Mouse (Mus musculus) neural tube, embryonic 12.5 days (tissue): ENCODE measurements around the gene Sik1. TPM values are rescaled to one million over a fixed set of nuclear protein-coding genes. Genes with fewer than 3 reads are reported as not detected.

Experiments
- ATAC-seq: fragments of 200-750 bp; cut with Nextera tagmentation; 2 replicates; pipeline ENCODE4 v1.8.0; 2017; ENCODE audit warnings: low read depth, mild to moderate bottlenecking, moderate TSS enrichment, moderate library complexity; ENCODE audit not compliant: low FRiP score
- H3K27ac ChIP-seq: fragments of 300-500 bp; sonication (generic); 2 replicates; pipeline ENCODE4 v1.5.1; 2016
- H3K27me3 ChIP-seq: fragments of 300-500 bp; sonication (generic); replicated peaks from 2 replicates; pipeline ENCODE4 v1.6.1; 2016; ENCODE audit warnings: mild to moderate bottlenecking
- H3K36me3 ChIP-seq: fragments of 300-500 bp; sonication (generic); 2 replicates; pipeline ENCODE4 v1.6.1; 2016; ENCODE audit warnings: mild to moderate bottlenecking
- H3K4me1 ChIP-seq: fragments of 300-500 bp; sonication (generic); 2 replicates; pipeline ENCODE4 v1.6.1; 2016
- H3K4me2 ChIP-seq: fragments of 300-500 bp; sonication (generic); replicated peaks from 2 replicates; pipeline ENCODE4 v1.6.1; 2016; ENCODE audit warnings: mild to moderate bottlenecking
- H3K4me3 ChIP-seq: fragments of 300-500 bp; sonication (generic); 2 replicates; pipeline ENCODE4 v1.5.1; 2016
- H3K9ac ChIP-seq: fragments of 300-500 bp; sonication (generic); 2 replicates; pipeline ENCODE4 v1.6.1; 2016; ENCODE audit warnings: mild to moderate bottlenecking
- H3K9me3 ChIP-seq: fragments of 300-500 bp; sonication (generic); 2 replicates; pipeline ENCODE4 v1.6.1; 2016; ENCODE audit warnings: mild to moderate bottlenecking
- WGBS: fragments of 180-500 bp; shearing (Covaris S2); methylation state at CpG from one replicate; pipeline ENCODE4 v1.1.7; 2016; 5-methylcytosine and 5-hydroxymethylcytosine counted together
- polyA plus RNA-seq: library from polyadenylated mRNA; unstranded; fragments of >200 nt; fragmentation: Nextera tagmentation; extraction: Ambion mirVana; gene quantifications from 2 replicates; pipeline ENCODE4 v1.2.1, GENCODE M21; 2016

The Sik1 gene
- polyA plus RNA-seq, 1 experiment from 2014 or later = 21.6 TPM

DNA sequence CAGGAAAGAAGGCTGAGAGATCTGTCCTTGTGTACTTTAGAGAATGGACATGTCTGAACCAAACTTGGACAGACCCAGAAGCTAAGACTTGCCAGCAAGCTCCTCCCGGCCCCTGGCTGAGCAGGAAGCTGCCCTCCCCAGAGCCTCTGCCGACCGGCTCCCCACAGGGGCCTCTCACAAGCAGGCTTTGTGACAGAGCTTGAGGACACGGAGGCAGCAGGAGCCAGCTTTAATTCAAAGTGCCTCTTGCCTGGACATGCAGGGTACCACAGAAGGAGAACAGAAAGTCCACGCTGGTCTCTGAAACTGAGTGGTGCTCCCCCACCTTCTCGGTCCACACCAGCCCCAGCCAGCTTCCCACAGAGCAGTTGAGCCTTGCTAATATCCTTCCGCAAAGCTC lies 21.9 kb downstream of the Sik1 start:
- ATAC-seq = no peak
- no peak overlapping the region for H3K27ac ChIP-seq
- no peaks in the 10 kb centered on the region for H3K27me3 ChIP-seq
- WGBS = 40% methylated on average over 7 of the region's 7 CpGs
- H3K4me1 ChIP-seq = peaks cover 8% of the 10 kb centered on the region; the same call in 1 of the 2 replicates
- H3K4me2 ChIP-seq = 0 out of 2 replicates have a peak overlapping the region, but pooled peaks have one; percentile 5
- H3K9me3 ChIP-seq = no peaks in the 10 kb centered on the region
- H3K9ac ChIP-seq = no peak overlapping the region
- H3K4me3 ChIP-seq = no peak overlapping the region
- H3K36me3 ChIP-seq = no peaks in the 10 kb centered on the region

DNA sequence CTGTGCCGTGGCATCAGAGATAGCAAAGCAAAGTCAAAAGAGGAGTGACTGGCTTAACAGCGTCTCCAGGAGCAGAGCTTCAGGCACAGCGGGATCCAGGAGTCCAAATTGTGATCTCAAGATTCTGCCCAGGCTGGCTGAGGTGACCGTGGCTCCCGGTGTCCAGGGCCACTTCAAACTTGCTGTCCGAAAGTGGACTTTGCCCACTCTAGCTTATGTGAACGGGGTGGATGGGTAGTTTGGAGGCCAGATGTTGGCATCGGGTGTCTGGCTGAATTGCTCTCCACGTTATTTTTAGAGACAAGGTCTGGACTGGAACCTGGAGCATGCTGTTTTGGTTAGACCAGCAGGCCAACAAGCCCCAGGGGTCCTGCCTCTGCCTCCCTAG lies 23.0 kb downstream of the Sik1 start:
- Histone ChIP-seq H3K4me3 (no peak overlapping the region), H3K4me2 (no peak overlapping the region), H3K36me3 (no peaks in the 10 kb centered on the region), H3K9me3 (no peaks in the 10 kb centered on the region), H3K4me1 (peaks cover 8% of the 10 kb centered on the region; the same call in 1 of the 2 replicates), H3K9ac (no peak overlapping the region), H3K27me3 (no peaks in the 10 kb centered on the region), H3K27ac (no peak overlapping the region)
- ATAC-seq = no peak
- WGBS = 91% methylated on average over 9 of the region's 9 CpGs

DNA sequence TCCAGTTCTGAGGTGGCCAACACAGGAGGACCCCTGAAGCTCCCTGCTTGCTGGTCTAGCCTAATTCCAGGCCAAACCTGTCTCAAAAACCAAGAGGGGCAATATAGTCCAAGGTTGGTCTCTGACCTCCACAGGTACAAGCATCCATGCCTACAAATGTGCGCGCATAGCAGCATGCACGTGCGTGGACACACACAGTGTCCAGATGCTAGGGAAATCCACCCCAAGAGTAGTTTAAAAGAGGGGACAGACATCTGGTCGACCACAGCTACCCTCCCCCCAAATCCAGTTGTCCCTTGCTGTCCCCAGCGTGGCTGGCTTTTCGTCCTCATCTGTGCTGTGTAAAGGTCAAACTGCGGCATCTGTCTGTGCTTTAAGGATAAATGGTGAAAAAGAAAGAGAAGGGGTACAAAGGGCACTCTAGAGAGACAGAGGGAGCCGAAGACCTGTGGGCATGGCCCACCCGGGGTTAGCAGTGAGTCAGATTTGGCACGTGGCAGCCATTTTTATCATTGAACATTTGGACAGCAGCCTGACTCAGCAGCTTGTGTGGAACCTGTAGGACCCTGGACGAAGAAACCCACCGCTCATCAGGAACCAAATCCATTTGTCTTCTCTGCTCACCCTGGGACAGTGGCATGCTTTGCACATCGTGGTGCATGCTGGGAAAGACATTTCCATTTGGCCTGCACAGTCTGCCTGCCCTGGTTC lies 23.6 kb downstream of the Sik1 start:
- Histone ChIP-seq H3K9ac (no peak overlapping the region), H3K4me1 (peaks cover 10% of the 10 kb centered on the region), H3K9me3 (no peaks in the 10 kb centered on the region), H3K4me2 (no peak overlapping the region), H3K36me3 (no peaks in the 10 kb centered on the region), H3K27ac (no peak overlapping the region), H3K27me3 (no peaks in the 10 kb centered on the region), H3K4me3 (no peak overlapping the region)
- ATAC-seq = no peak
- WGBS = 87% methylated on average over 14 of the region's 14 CpGs

DNA sequence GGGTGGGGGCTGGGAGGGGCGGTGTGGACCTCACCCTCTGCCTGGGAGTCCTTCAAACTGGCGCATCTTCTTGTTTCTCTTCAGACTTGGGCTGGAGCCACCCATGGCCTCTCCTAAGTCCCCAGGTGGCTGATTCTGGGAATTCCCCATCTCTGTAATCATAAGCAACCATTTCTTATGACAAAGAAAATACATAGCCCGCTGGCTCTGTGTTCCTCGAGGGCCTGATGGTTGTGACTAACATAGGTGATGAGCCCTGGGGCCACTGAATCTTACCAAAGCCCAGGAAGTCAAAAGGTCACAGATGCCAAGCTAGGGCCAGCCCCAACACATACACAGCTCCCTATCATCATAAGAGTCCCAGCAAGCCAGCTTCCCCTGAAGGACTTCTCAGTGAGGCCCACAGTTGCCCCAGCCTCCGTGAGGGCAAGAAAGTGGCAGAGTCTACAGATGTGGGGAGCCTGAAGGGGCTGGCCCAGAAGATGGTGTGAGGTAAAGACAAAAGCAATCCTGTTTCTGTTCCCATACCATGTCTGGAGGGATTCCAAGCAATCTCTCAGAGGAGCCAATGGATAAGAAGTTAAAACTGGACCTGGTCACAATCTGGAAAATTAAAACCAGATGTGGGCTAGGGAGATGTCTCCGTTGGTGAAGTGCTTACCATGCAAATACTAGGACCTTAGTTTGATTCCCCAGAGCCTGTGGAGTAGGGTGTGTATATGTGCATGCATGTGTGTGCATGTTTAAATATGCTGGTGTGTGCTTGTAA lies 24.3 kb downstream of the Sik1 start:
- no peak overlapping the region for H3K4me3 ChIP-seq
- 78% methylated on average over 6 of the region's 6 CpGs for WGBS

DNA sequence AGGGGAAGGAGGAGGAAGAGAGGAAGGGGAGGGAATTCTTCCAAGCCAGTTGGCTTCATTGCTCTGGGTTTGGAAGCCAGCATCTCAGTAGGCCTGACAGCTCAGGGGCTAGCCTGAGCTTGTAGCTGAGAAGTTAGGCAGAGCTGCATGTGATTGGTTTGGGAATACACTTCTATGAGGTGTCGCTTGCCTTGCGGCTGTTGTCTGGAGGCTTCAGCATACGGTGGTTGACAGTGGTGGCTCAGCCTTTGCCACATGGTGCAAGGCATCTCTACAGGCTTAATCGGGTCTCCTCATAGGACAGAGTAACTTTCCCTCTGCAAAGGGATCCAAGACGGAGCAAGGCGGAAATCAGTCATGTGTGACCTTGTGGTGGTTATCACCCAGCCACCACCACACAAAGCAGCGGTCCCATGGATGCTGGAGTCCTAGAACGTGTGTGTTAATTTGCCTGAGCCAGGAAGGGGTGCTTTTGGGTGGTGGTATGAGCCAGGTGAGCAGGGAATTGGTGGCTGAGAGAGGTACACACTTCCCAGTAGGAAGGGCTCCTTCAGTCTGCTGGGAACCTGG lies 25.0 kb downstream of the Sik1 start:
- H3K27ac ChIP-seq = no peak overlapping the region
- WGBS = 93% methylated on average over 8 of the region's 8 CpGs

More for the DNA sequence above, 24.3 kb downstream of the Sik1 start:
- Histone ChIP-seq H3K27me3 (no peaks in the 10 kb centered on the region), H3K4me1 (peaks cover 10% of the 10 kb centered on the region), H3K9me3 (no peaks in the 10 kb centered on the region), H3K9ac (no peak overlapping the region), H3K4me2 (no peak overlapping the region), H3K27ac (no peak overlapping the region), H3K36me3 (no peaks in the 10 kb centered on the region)
- ATAC-seq = no peak

DNA sequence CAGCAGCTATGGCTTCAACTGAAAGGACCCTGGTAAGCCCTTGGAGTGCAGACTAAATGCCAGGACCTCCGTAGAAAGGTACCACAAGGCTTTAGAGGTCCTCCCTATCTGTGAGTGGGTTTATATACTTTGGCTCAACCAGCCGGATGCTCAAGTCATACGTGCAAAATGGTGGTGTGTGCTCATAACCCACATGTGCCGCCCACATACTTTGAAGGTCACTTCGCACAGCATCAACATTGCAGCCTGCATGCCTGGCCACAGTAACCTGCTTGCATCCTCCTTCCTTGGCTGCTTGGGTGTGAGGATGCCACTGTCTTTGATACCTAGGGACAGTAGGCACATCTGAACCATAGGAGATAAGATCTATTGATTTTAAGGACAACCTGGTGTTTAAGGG lies 26.7 kb downstream of the Sik1 start:
- no peaks in the 10 kb centered on the region for H3K9me3 ChIP-seq
- WGBS = 94% methylated on average over 5 of the region's 5 CpGs
- H3K9ac ChIP-seq = no peak overlapping the region

More for the DNA sequence above, 25.0 kb downstream of the Sik1 start:
- Histone ChIP-seq H3K4me3 (no peak overlapping the region), H3K4me1 (peaks cover 10% of the 10 kb centered on the region), H3K27me3 (no peaks in the 10 kb centered on the region), H3K4me2 (no peak overlapping the region), H3K36me3 (no peaks in the 10 kb centered on the region), H3K9me3 (no peaks in the 10 kb centered on the region), H3K9ac (no peak overlapping the region)
- ATAC-seq = no peak

DNA sequence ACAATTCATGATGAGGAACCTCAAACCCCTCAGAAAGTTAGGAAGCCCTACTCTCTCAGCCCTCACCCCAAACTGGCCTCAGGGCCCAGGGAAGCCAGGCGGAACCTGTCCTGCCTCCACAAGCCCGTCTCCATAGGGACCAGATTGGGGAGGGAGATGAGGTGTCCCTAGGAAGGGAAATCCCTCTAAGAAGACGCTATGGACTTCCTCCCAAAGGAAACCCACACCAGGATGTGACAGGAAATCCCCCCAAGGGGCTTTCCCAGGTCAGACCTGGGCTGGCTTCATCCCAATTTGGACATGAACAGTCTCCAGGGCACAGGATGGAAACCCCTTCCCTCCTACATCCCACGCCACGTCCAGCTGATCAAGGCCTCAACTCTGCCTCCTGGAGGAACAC lies 27.5 kb downstream of the Sik1 start:
- Histone ChIP-seq H3K4me1 (peaks cover 6% of the 10 kb centered on the region), H3K36me3 (no peaks in the 10 kb centered on the region), H3K9me3 (no peaks in the 10 kb centered on the region), H3K4me2 (no peak overlapping the region), H3K4me3 (no peak overlapping the region), H3K9ac (no peak overlapping the region), H3K27ac (no peak overlapping the region), H3K27me3 (no peaks in the 10 kb centered on the region)
- no peak for ATAC-seq
- WGBS = 74% methylated on average over 5 of the region's 5 CpGs

More for the DNA sequence above, 26.7 kb downstream of the Sik1 start:
- H3K27ac ChIP-seq = no peak overlapping the region
- H3K27me3 ChIP-seq = no peaks in the 10 kb centered on the region
- H3K4me2 ChIP-seq = no peak overlapping the region
- H3K4me1 ChIP-seq = peaks cover 9% of the 10 kb centered on the region
- H3K4me3 ChIP-seq = no peak overlapping the region
- no peaks in the 10 kb centered on the region for H3K36me3 ChIP-seq
- ATAC-seq = no peak

DNA sequence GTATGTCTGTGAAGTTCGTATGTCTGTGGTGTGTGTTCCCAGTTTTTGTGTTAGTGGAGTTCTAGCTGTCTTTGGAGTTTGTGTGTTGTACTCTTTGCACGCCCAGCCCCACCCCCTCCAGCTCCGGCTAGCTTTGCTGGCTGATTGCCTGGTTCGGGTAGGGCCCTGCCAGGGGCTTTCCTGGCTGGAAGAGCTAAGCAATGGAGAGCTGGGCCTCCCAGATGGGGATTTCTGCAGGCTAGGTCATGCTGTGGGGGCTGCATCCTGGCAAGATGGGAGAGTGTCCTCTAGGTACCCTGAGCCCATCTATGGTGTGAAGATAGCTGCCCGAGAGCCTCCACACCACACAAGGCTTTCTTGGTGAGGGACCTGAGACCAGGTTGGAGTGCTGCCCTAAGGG lies 28.4 kb downstream of the Sik1 start:
- Histone ChIP-seq H3K4me3 (no peak overlapping the region), H3K4me1 (peaks cover 6% of the 10 kb centered on the region), H3K4me2 (no peak overlapping the region), H3K9me3 (no peaks in the 10 kb centered on the region), H3K9ac (no peak overlapping the region), H3K27me3 (no peaks in the 10 kb centered on the region), H3K36me3 (no peaks in the 10 kb centered on the region), H3K27ac (no peak overlapping the region)
- ATAC-seq = no peak
- WGBS = 77% methylated on average over 5 of the region's 5 CpGs

DNA sequence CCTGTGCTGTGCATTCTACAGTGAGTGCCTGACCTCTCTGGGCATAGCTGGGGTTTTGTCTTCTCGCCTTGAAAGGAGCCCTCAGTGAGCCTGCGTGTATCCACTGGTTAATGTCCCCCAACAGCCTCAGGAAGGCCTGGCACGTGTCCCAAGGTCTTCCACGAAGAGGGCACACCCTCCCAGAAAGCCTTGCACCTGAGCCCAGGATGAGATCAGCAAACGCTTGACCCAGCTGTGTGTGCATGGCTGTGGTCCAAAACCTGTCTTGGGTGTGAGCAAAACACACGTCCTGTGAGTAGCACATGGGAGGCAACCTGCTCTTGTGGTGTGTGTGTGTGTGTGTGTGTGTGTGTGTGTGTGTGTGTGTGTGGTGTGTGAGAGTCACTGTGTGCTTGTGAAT lies 28.9 kb downstream of the Sik1 start:
- no peaks in the 10 kb centered on the region for H3K9me3 ChIP-seq
- ATAC-seq = no peak
- no peaks in the 10 kb centered on the region for H3K27me3 ChIP-seq
- H3K27ac ChIP-seq = no peak overlapping the region
- no peaks in the 10 kb centered on the region for H3K36me3 ChIP-seq
- 64% methylated on average over 6 of the region's 6 CpGs for WGBS
- no peak overlapping the region for H3K4me2 ChIP-seq
- H3K4me1 ChIP-seq = peaks cover 6% of the 10 kb centered on the region
- H3K4me3 ChIP-seq = no peak overlapping the region
- no peak overlapping the region for H3K9ac ChIP-seq

DNA sequence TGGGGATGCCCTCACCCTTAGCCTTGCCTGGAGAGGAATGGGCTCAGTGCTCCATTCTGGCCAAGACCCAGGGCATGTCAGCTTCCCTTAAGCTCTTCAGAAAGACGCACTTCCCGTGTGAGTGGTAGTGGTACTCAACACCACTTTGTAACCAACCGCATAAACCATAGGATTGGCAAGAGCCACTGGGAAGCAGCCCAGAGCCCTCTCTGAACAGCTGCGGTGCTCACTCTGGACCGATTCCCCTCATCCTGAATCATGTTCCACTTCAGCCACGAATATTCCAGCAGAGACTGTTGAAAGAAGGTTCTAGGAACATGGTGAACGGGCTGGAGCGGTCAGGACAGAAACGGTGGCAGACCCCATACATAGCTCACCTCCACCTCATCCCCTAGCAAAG lies 29.9 kb downstream of the Sik1 start:
- Histone ChIP-seq H3K4me3 (no peak overlapping the region), H3K9ac (no peak overlapping the region), H3K27me3 (no peaks in the 10 kb centered on the region), H3K27ac (no peak overlapping the region), H3K36me3 (no peaks in the 10 kb centered on the region), H3K9me3 (no peaks in the 10 kb centered on the region), H3K4me2 (no peak overlapping the region), H3K4me1 (peaks cover 6% of the 10 kb centered on the region)
- no peak for ATAC-seq
- WGBS = 95% methylated on average over 9 of the region's 9 CpGs

DNA sequence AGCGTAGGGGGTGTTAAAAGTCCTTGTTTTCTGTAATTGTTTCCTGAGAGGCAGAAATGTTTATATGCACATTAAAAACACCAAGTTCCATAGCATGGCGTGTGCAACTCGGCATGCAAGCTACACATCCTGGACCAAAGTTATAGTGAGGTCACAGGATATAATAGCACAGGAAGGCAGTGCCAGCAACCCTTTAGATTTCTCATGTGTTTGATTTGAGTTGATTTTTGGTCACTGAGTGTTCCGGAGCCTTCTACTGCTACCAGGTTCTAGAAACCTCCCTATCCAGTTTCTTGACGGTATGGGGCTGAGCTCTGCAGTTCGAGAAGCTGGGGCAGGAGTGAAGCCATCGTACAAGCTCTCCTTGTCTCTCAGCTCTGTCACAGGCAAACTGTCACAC lies 30.8 kb downstream of the Sik1 start:
- no peaks in the 10 kb centered on the region for H3K36me3 ChIP-seq
- 87% methylated on average over 7 of the region's 7 CpGs for WGBS
- no peak overlapping the region for H3K4me3 ChIP-seq
- H3K4me2 ChIP-seq = no peak overlapping the region
- no peak for ATAC-seq
- H3K9me3 ChIP-seq = no peaks in the 10 kb centered on the region
- no peak overlapping the region for H3K9ac ChIP-seq
- peaks cover 6% of the 10 kb centered on the region for H3K4me1 ChIP-seq
- no peaks in the 10 kb centered on the region for H3K27me3 ChIP-seq
- H3K27ac ChIP-seq = no peak overlapping the region

DNA sequence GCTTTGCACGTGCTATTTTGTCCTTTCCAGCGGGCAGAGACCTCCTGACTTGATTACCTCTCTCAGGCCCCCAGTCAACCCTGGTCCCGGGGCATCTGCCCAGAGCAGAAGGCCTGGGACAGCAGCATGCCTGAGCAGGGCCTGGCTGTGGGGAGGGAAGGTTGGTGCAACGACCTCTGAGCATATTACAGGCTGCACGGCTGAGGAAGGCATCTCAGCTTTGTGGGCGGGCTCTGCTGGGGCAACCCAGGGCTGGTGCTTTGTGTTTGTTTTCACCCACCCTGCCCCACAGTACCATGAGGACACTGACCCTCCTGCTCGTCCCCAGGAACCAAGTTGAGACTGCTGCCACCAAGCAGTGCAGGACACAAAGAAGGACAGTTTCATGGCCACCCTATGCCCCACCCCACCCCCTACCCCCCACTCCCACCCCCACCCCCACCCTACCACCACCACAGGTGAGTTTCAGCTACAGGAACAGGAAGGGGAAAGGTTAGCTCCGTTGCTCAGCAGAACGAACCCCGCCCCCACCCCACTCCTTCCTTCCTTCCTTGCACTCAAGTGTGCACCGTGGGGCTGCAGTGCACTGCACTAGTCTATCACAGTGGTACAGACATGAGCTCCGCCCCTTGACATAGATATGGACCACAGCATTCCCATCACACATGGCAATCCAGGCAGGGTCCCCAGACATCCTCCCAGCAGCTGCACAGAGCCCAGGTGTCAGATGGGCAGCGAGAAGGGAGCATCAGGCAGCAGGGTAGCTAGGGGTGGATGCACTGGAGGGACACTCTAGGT lies 34.3 kb downstream of the Sik1 start:
- Histone ChIP-seq H3K9me3 (no peaks in the 10 kb centered on the region), H3K9ac (no peak overlapping the region), H3K4me1 (peaks cover 9% of the 10 kb centered on the region), H3K27me3 (no peaks in the 10 kb centered on the region), H3K36me3 (no peaks in the 10 kb centered on the region), H3K4me2 (no peak overlapping the region), H3K27ac (no peak overlapping the region), H3K4me3 (no peak overlapping the region)
- 51% methylated on average over 13 of the region's 13 CpGs for WGBS
- ATAC-seq = no peak
